Mouse (Mus musculus) fibroblast of lung, adult 2 months (primary cell): Measurements from ENCODE around the gene 4921517D22Rik.
"Not testable (repeated sequence)": the region's sequence is repeated elsewhere in the genome, so short reads cannot be mapped to it uniquely, and the experiment has no call there.

Source experiments
- DNase-seq: peaks from one replicate; pipeline ENCODE4 v3.0.0-alpha.2; 2011; ENCODE audit warnings: low read depth

The 4921517D22Rik gene

DNA sequence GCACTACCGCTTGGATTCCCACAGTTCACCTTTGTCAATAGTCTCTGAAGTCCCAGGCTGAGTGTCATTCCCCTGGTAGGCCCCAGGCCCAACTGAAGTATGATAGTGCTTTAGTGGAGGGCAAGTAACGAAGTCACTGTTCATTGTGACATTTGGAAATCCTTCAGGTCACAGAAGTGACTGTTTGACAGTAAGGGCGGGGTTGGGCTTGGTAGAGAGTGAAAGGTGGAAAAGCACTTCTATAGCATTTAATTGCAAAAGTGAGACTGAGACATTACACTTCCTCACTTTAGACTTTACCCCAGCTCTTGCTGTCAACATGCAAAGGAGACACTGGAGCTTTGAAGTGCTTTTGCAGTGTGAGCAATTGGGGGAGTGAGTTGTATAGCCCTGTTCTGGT lies at the start of gene 4921517D22Rik:
Gene 4921517D22Rik (minus strand): TSS at position 101 of the 400 bp plus-strand sequence.
- DNase-seq, result no peak

GRCm38 (mm10) chr13:59741697-59742096 lies 47.8 kb upstream of the 4921517D22Rik start:
- no peak for DNase-seq

GRCm38 (mm10) chr13:59741096-59741495 lies 47.2 kb upstream of the 4921517D22Rik start:
- DNase-seq, result no peak

GRCm38 (mm10) chr13:59739397-59739796 lies 45.5 kb upstream of the 4921517D22Rik start:
- DNase-seq, result no peak

DNA sequence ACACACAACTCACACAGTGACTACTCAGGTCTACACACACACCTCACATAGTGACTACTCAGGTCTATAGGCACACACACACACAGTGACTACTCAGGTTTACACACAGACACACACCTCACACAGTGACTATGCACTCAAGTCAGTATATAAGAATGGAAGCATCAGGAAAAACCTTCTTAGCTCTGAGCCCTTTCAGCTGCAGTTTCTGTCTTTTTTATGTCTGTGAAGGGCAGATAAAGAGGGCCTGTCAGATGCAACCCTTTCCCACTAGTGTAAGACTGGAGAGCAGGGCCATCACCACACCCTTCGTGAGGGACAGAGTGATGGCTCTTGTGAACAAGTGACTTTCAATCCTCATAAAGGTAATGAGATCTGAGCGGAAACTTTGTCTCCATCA lies 44.5 kb upstream of the 4921517D22Rik start:
- no peak for DNase-seq

DNA sequence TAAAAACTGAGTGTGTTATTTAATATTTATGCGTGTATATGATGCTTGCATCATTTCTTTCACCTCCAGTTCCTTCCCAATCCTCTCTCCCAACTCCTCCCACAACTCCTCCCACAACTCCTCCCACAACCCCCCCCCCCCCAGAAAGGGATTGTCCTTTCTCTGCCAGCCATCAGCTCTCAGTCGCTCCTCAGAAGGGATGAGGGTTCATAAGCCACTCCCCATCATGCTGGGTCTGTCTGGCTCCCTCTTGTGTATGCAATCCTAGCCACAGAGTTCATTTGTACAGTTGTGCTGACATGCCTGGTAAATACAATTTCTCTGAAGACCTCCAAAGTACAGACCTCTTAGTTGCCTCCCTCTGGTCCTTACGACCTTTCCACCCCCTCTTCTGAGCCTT lies 41.3 kb upstream of the 4921517D22Rik start:
- DNase-seq, result peak; percentile 22

- DNase-seq, result not testable (repeated sequence)
Observed at GRCm38 (mm10) chr13:59734347-59734746, 40.4 kb upstream of the 4921517D22Rik start.

- DNase-seq, result no peak
Observed at GRCm38 (mm10) chr13:59733936-59734335, 40.0 kb upstream of the 4921517D22Rik start.

DNA sequence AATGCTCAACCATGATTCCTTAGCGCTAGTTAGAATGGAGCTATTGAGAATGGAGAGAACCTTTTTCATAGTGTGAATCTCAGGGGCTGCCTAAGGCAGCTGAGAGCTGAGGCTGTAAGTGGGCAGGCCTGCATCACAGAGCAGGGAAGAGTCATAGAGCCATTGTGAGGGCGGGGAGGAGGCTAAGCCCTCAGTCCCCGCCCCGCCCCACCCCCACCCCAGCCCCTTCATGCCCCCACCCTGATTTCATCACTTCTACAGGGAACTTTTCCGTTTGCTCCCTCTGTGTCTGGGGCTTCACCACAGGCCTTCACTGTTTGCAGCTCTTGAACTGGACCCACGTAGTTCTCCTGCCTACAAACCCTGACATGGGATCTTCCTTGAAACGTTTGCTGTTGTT lies 37.7 kb upstream of the 4921517D22Rik start, which contains the start of gene Spata31d1d:
Gene Spata31d1d (minus strand): TSS at position 101 of the 400 bp plus-strand sequence.
- no peak for DNase-seq

GRCm38 (mm10) chr13:59728378-59729093 lies 34.6 kb upstream of the 4921517D22Rik start:
- DNase-seq, result peak; percentile 35

DNA sequence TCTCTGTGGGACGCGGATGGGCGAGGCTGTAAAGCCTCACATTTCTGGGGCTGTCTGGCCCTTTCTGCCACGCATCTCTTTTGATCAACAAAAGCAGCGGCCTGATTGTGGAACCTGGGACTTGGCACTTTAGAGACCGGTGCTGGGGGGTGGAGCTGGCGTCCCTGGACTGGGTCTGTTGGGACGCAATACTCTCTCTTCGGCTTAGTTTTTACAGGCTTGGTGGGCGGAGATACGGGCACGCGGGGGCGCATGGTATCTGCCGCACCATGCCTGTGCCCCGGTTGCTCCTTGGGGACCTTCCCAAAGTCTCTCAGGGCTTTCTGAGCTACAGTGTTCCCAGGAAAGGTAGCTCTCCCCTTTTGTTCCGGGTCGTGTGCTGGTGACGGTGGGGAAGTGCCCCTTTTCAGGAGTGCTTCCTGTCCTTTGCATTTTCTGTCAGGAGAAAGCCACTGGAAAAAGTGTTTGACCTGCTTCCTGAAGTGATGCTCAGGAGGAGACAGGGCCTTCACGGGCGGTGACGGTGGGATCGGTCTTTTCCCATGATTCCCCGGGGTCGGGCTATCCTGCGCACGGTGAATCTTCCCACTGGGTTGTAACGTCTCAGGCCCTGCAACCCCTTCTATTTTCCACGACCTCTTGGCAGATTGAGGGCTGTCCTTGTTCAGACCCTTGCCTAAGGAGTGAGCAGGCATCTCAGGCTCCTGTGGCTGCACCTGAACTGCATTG lies 32.4 kb upstream of the 4921517D22Rik start:
- no peak for DNase-seq

DNA sequence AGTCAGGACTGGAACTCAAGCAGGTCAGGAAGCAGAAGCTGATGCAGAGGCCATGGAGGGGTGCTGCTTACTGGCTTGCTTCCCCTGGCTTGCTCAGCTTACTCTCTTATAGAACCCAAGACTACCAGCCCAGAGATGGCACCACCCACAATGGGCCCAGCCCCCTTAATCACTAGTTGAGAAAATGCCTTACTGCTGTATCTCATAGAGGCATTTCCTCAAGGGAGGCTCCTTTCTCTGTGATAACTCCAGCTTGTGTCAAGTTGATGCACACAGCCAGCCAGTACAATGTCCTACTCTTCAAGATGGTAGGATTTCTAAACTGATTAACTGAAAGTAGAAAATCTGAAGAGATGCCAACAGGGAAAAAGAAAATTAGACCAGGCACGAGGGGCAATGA lies 28.2 kb upstream of the 4921517D22Rik start:
- not testable (repeated sequence) for DNase-seq

DNA sequence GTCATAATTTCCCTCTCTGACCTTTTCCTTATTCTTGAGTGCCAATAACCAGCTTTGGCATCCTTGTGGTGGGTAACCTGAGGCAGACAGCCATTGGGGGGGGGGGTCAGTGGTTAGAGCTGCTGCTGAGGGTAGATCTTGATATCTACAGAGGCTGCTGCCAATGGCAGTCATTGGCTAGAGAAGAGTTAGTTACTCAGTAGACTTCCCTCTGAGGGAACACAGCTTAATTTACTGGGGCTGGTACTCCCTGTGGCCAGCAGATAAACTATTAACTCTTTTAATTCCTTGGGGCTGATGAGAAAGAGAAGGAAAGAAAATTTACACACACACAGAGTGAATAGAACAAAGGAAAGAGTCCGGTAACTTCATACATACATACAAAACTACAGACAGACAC lies 25.6 kb upstream of the 4921517D22Rik start:
- DNase-seq, result no peak

DNA sequence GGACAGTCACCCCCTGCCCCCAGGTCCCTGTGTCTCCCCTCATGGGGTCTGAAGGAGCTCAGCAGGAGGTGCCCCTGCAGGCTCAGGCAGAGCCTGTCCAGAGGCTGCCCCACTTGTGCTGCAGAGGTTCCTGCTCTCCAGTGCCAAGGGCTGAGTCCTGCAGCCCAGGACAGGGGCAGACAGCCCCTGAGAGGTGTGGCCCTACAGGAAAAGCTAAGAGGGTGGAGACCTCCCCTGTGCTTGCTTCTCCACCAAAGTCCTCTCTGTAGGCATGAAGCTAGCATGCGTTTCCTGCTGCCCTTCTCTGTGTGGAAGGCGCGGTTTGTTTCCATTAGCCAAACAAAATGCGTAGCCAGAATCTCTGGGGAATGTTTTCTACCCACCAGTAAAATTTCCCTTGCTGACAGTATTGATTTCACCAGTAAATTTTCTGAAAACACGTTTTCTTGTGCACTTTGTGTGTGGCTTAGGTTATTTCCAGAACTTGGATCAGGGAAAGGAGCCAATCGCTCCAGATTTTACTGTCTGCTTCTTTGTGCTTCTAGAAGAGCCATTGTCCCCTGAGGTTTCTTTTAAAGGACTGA lies 25.0 kb upstream of the 4921517D22Rik start:
- peak; percentile 26 for DNase-seq

DNA sequence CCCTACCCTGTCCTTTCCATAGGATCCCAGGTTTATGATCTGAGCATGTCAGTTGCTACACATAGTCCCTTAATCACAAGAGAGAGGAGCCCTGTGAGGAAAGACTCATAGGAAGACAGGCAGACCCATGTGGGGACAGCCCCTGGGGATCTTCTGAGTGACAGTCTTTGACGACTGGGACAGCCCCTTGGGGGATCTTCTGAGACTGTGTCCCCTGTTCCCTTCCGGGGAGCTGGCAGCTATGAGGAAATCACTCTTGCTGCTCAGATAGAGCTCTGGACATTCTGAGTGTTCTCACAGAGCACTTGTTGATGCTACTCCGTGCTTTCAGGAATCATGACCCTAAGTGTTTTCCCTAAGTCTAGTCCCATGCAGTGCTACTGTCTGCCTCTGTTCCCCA lies 19.8 kb upstream of the 4921517D22Rik start:
- no peak for DNase-seq

DNA sequence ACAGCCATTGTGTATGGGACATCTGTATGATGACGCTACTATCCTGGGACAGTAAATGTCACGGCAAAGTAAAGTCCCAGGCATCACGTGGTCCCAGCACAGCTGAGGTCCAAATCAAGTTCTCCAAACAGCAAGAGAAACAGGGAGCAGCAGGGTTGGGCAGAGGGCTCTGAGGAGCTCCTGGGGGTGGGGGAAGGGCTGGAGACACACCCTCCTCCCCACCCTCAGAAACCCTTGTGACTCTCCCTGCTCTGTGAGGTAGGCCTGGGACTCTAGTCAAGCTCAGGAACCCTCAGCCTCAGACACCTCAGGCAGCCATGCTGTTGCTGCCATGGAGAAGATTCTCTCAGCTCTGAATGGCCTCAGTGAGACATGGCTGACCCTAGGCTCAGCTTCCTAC lies 18.1 kb upstream of the 4921517D22Rik start, which contains the start of gene Spata31d1b:
Gene Spata31d1b (plus strand): TSS at position 301 of the 400 bp plus-strand sequence.
- DNase-seq, result not testable (repeated sequence)

- DNase-seq, result no peak
Observed at GRCm38 (mm10) chr13:59710230-59710629, 16.3 kb upstream of the 4921517D22Rik start, which contains the start of gene Spata31d1a. Gene Spata31d1a (minus strand): TSS chr13:59710330.

DNA sequence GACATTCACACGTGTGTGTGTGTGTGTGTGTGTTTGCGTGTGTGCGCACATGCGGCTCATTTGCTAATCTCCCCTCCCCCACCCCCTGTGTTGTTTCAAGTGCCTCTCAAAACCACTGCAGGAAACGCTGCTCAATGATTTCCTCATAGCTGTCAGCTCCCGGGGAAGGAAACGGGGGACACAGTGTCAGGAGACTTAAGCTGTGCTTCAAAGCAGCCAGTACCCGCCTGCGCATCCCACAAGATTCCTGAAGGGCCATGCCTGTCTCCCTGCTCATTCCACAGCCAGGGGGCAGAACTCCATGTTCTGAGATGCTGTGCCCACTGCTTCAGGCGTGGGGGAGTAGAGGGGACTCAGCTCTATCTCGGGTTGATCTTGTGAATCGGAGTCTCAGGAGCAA lies 10.7 kb upstream of the 4921517D22Rik start:
- no peak for DNase-seq

DNA sequence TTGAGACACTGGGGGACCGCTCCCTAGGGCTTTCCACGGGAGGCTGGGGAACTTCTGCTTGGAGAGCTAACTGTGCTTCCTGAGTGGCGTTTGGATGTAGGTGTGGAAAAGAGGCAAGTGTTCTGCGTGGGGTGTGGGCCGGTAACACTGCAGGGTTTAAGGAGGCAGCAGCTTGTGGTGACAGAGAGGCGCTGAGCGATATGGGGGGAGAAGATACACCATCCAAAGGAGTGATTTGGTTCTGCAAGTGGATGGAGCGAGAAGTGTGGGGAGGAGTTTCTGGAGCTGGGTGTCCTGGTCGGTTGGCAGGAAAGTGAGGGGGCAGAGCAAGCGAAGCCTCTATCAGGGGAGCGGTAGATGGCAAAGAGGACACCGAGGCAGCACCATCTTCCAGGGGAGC lies 9.6 kb upstream of the 4921517D22Rik start:
- DNase-seq, result no peak

DNA sequence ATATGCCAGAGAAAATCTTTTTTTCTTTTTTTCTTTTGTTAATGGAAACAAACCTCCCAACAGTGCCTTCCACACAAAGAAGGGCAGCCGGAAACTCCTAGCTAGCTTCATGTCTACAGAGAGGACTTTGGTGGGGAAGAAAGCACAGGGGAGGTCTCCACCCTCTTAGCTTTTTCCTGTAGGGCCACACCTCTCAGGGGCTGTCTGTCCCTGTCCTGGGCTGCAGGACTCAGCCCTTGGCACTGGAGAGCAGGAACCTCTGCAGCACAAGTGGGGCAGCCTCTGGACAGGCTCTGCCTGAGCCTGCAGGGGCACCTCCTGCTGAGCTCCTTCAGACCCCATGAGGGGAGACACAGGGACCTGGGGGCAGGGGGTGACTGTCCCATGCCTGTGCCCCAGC lies 6.2 kb upstream of the 4921517D22Rik start:
- DNase-seq, result not testable (repeated sequence)

DNA sequence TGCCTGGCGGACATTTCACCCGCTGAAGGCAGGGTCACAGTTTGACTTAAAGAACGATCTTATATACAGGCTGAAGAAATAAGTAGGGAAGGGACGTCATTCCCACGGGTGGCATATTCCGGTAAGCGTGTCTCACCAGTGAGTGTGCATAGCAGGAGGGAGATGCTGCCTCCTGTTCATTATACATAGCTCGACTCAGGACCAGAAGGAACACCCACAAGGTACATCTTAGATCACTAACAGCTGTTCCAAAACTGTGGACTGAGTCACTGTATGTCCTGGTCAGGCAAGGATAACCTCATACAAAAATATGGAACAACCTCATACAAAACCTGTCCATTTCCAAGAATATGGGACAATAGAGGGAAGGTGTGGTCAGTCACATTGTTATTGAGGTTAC lies 5.2 kb upstream of the 4921517D22Rik start:
- no peak for DNase-seq

- DNase-seq, result no peak
Observed at GRCm38 (mm10) chr13:59695781-59696180, 1.9 kb upstream of the 4921517D22Rik start.

- DNase-seq, result no peak
Observed at GRCm38 (mm10) chr13:59691478-59691877, 2.4 kb downstream of the 4921517D22Rik start.
